Mouse (Mus musculus) urinary bladder, postnatal 25 days (tissue): ENCODE results near the gene Cyp11a1.

ENCODE experiments used
- DNase-seq: peaks from one replicate; pipeline ENCODE4 v3.0.0; 2022; ENCODE audit warnings: low spot score

Gene Cyp11a1

GRCm38 (mm10) chr9:57972776-57973439 lies 33.3 kb upstream of the Cyp11a1 start:
- no peak for DNase-seq

DNA sequence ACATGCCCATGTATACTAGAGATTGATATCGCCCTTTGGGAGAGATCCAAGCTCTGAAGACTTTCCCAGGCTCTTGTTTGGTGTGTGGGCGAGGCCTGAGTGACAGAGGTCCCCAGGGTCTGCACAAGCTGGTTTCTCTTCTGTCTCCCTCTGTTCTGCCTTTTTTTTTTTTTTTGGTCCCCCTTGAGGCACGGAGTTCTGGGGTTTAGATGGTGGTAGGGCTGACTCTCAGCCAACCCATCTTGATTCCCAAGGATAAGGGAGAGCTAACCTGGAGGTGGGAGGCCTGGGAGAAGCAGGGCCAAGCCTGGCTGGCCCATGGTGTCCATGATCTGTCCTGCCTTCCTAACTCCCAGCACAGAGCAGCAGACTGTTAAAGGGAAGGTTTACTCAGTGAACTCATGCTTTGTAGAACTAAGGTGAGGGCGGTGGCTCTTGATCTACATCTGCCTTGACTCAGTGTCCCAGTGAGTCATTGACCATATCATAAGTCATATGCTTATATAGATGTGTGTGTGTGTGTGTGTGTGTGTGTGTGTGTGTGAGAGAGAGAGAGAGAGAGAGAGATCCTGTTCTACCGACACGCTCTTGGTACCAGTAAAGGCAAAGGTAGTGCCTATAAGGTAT lies 32.7 kb upstream of the Cyp11a1 start:
- no peak for DNase-seq

DNA sequence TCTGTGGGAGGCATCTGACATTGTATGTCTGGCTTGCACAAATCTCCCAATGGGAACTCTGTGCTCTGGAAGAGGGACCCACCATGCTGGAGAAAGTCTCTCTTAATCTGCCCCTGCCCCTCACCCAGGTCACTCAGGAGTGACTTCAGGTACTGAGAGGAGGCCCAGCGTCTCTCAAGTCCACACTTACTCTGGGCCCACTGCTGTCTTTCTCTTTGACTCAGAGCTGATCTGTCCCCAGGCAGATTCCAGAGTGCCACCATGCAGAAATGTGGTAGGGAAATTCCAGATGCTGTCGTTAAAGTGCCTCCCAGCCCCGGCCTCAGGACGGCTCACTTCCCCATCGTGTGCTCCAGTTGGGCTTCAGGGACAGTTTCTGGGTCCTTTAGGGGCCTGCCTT lies 32.0 kb upstream of the Cyp11a1 start:
- no peak for DNase-seq

DNA sequence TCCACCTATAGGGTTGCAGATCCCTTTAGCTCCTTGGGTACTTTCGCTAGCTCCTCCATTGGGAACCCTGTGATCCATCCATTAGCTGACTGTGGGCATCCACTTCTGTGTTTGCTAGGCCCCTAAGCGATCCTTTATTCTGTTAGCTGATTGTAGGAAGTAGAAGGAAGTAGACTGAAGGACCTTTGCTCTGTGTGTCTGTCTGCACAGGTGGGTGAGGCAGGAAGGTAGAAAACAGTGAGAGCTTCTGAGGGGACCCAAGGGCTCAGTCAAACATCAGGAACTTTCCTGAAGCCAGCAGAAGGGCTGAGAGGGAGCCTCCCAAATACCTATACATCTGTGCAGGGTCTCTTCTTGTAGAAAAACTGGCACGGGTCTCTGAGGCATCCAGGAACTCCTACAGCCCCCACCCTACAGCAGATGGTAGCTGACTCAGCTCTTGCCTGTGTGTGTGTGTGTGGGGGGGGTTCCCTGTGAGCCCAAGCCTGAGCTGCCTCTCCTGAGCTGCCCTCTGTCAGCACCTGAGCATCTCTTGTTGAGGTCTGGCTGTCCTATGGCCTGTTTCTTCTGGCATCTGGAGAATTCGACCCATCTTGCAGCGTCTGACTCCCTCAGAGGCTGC lies 30.9 kb upstream of the Cyp11a1 start:
- DNase-seq = no peak

DNA sequence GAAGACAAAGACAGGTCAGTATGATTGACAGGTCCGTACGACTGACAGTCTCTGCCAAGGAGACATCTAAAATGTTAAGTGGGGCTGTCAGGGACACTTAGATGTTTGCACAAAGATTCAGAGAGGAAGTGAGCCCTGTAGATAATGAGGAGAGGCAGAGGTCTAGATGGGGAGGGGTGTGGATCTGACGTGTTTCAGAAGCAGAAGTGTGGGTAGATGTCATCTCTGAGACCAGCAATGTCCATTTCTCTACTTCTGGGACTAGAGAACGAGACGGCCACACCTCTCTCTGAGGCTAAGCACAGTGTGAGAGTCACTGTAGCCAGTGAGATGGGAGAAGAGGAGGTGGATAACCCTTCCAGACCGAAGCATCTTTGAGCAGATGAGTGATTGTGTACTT lies 28.2 kb upstream of the Cyp11a1 start:
- DNase-seq = no peak

DNA sequence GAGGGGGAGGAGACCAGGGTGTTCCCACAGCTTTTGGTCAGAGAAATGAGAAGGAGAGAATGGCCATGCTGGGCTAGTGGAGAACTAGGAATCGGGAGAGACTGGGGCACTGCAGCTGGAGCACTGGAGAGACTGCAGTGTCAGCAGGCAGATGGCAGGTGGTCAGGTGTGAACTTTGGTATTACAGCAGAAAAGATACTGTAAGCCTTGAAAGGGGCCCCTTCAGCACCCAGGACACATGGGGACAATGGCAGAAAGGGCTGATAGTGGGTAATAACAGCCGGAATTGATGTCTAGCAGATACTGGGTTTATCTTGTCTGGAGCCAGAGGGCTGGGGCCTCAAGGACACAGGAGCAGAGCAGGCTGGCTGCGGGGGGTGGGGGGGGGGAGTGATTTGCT lies 27.4 kb upstream of the Cyp11a1 start:
- DNase-seq = no peak

GRCm38 (mm10) chr9:57980570-57980969 lies 25.6 kb upstream of the Cyp11a1 start:
- no peak for DNase-seq

- DNase-seq = no peak
These were observed 20.9 kb upstream of the Cyp11a1 start for GRCm38 (mm10) chr9:57985304-57985703.

DNA sequence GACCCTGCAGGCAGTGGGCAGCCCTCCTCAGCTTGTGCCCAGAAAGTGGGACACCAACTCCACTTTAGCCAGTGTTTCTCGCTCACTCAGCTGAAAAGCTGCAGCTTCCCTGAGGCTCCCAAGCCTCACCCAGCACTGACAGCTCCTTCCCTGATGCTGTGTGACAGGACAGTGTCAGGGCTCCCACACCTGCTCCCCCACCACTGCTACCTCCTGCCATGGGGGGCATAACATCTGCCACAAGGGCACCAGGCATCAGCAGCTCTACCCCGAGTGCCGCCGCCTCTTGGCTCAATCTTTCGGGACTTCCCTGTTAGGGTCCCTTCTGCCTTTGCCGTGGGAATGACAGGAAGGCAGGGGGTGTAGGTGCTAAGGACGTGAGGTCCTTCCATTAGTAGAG lies 19.9 kb upstream of the Cyp11a1 start:
- no peak for DNase-seq

- DNase-seq = no peak
These were observed 18.1 kb upstream of the Cyp11a1 start for GRCm38 (mm10) chr9:57988098-57988497.

DNA sequence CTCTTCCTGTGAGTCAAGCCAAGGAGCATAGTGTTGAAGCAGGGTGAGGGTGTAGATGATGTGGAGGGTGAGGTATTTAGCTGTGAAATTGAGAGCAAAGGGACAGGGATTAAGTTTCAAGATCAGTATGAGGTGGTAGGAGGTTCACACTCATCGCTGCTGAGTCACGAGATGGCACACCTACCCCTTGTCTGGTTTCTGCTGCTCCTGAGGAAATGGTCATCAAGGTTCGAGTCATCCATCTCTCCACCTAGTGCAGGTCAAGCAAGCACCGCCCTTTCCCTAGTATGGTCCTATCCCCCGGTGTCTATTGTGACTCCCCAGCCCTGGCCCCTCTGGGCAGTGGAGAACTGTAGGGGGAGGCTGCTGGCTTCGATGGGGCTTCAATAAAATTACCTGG lies 16.9 kb upstream of the Cyp11a1 start:
- DNase-seq = no peak

DNA sequence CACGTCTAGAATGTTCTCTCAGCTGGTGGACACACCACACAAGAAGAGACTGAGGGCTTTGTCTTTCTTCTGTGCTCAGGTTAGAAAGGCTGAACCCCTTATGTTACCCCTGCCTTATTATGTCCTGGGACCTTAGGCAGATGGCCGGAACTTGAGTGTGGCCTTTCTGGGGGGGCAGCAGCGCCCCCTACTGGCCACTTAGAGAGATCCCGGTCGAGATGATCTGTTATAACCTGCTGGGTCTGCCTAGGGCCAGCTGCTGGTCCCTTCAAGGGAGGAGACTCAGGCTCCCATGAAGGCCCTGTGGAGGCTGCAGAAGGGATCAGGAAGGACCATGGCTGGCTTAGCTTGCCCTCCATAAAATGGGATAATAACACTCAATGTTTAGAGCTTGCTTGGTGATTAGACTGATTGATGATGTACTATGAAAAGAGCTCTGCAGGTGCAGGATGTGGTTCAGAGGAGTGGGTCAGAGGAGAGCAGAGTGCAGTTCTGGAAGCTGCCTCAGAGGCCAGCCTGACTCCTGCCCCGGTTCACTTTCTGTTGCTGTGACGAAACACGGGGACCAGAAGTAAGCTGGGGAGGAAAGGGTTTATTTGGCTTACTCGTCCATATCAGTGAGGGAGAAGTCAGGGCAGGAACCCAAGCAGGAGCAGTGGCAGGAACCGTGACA lies 15.6 kb upstream of the Cyp11a1 start:
- DNase-seq = no peak

- no peak for DNase-seq
These were observed 14.2 kb upstream of the Cyp11a1 start for GRCm38 (mm10) chr9:57992060-57992459.

DNA sequence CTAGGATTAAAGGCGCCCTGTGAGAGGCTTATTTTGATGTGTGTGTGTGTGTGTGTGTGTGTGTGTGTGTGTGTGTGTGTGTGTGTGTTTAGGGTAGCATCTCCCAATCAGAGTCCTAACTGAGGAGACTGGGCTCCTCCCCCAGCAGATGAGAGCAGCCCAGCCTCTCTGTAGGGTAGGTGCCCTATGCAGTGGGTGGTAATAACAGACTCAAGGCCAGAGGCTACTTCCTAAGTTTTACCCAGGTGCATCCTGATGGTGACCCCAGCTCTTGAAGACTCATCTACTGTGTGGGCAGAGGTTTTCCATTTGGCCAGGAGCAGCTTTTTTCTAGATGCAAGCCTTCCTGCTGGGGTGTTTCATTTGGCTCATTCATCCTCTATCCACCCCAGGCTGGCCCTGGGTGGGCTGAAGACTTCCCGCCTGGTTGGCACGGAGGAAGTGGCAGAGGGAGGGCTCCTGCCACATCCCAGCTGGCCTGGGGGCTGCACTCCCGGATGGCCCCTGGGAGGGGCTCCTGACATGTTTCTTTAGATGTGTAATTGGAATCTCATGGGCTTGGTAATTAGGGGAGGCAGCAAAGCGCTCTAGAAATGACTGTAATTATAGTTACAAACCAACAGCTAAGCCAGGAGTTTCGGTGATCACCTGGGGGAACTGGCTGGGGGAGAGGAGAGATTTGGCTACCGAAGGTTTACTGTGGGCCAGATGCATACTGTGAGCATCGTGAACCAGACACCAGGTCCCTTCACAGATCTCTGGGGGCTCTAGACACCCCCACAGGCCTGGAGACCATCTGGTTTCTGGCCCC lies 13.2 kb upstream of the Cyp11a1 start:
- no peak for DNase-seq

- DNase-seq = no peak
These were observed 10.9 kb upstream of the Cyp11a1 start for GRCm38 (mm10) chr9:57995282-57995681.

- DNase-seq = no peak
These were observed 8.6 kb upstream of the Cyp11a1 start for GRCm38 (mm10) chr9:57997511-57998031.

DNA sequence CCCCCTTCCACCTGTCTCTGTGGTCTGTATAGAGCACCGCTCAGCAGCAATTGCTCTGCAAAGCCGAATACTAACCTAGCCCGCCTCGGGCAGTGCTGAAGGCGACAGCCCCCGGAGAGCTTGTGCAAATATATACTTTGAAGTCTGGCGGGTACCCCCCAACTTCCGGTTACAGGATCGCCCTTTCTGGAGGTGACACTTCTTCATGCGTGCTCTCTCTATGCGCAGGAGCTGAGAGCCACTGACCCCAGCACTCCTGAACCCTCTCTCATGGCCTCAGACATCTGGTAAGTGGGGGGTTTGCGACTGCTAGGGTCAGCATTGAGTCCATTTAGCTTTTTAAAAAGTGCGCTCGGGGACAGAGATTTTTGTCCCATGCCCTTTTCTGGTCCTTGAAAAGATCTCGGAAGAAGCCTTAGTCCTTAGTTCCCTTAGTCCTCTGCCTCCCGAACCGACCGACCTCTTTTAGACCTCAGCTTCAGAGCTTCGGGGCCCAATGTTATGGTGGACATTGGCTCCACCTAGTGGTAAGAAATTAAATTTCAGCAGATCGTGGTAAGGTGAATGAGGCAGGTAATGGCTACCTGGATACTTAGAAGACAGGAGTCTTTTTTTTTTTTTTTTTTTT lies 8.1 kb upstream of the Cyp11a1 start:
- DNase-seq = peak; percentile 34

GRCm38 (mm10) chr9:57998685-57999084 lies 7.5 kb upstream of the Cyp11a1 start:
- no peak for DNase-seq

DNA sequence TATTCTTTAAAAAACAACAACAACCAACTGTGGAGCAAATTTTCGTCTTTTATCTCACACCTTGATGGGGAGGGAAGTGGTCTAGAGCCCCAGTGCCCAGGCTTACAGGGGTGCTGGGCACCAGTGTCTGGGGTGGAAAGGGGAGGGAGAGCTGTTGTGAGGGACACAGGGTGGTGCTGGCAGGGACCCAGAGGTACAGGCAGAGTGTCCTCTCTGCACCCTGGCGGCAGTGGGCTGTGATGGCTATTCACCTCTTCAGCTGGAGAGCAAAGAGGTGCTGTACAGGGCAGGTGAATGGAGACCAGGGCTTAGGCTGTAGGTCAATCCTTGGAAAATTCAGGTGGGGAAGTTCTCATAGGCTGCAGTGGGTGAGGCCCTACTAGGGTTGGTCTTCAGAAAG lies 6.5 kb upstream of the Cyp11a1 start:
- no peak for DNase-seq

- no peak for DNase-seq
These were observed 2.9 kb upstream of the Cyp11a1 start for GRCm38 (mm10) chr9:58003272-58003671.

GRCm38 (mm10) chr9:58008336-58009014 lies 2.3 kb downstream of the Cyp11a1 start:
- no peak for DNase-seq
